Mouse (Mus musculus): ENCODE measurements at regions not wholly inside any gene's neighbourhood (a gene's known extent, or its start where the extent isn't known, plus 50 kb on each side); places are given as distances from the start of the nearest gene placed in this dataset.

- TF ChIP-seq CTCF (IDR thresholded peaks at IDR 0.05) (no peak), EP300 (IDR thresholded peaks at IDR 0.05) (no peak)
These were observed 306.9 kb upstream of the 4930412O13Rik start for GRCm38 (mm10) chr2:9574196-9574595.
